Mouse (Mus musculus): Measurements from ENCODE around the gene Zfp354b. TPM values are rescaled to one million over a fixed set of nuclear protein-coding genes. Genes with fewer than 3 reads are reported as not detected.
A peak's percentile ranks its signal among the peaks of the same experiment; 100 is the strongest.

Gene Zfp354b
- not detected in 2 replicates for polyA plus RNA-seq (2012; ENCODE audit: insufficient read depth, insufficient read length, low replicate concordance, missing spikeins)

- Histone ChIP-seq H3K4me3 (ENCODE audit: insufficient read depth, low read depth, low read length) (peak within 1 kb of the TSS; percentile 77), H3K27ac (ENCODE audit: insufficient read depth, low read depth, low read length) (peak within 1 kb of the TSS; percentile 81), H3K4me1 (ENCODE audit: control insufficient read depth, insufficient read depth, low read length) (peaks cover 7% of the 10 kb centered on the region; the same call in 1 of the 2 replicates)
- WGBS, result under 1% methylated on average over 18 of the region's 18 CpGs
- TF ChIP-seq POLR2A (IDR thresholded peaks at IDR 0.05; ENCODE audit: insufficient read depth, low read depth, low read length), result peak; percentile 67
- TF ChIP-seq CTCF (IDR thresholded peaks at IDR 0.05; ENCODE audit: insufficient read depth, low read depth, low read length), result no peak
Observed at GRCm38 (mm10) chr11:50931451-50931866, at the start of gene Zfp354b. Gene Zfp354b (minus strand): TSS chr11:50931633.

GRCm38 (mm10) chr11:50977216-50977615 lies 45.8 kb upstream of the Zfp354b start:
- WGBS, result 72% methylated on average over 4 of the region's 4 CpGs
- TF ChIP-seq CTCF (IDR thresholded peaks at IDR 0.05; ENCODE audit: insufficient read depth, low read depth, low read length), result no peak
- no peak for TF ChIP-seq POLR2A (IDR thresholded peaks at IDR 0.05; ENCODE audit: insufficient read depth, low read depth, low read length)
- no peak overlapping the region for H3K27ac ChIP-seq (ENCODE audit: insufficient read depth, low read depth, low read length)
- no peaks in the 10 kb centered on the region for H3K4me1 ChIP-seq (ENCODE audit: control insufficient read depth, insufficient read depth, low read length)
- H3K4me3 ChIP-seq (ENCODE audit: insufficient read depth, low read depth, low read length), result no peak overlapping the region

GRCm38 (mm10) chr11:50966230-50966629 lies 34.8 kb upstream of the Zfp354b start, which contains the start of gene Olfr1378:
Gene Olfr1378 (plus strand): TSS chr11:50966530.
- no peak for TF ChIP-seq POLR2A (IDR thresholded peaks at IDR 0.05; ENCODE audit: insufficient read depth, low read depth, low read length)
- no peak for TF ChIP-seq CTCF (IDR thresholded peaks at IDR 0.05; ENCODE audit: insufficient read depth, low read depth, low read length)
- WGBS, result 87% methylated on average over 11 of the region's 11 CpGs

GRCm38 (mm10) chr11:50964886-50965285 lies 33.5 kb upstream of the Zfp354b start:
- no peaks in the 10 kb centered on the region for H3K4me1 ChIP-seq (ENCODE audit: control insufficient read depth, insufficient read depth, low read length)
- no peak overlapping the region for H3K27ac ChIP-seq (ENCODE audit: insufficient read depth, low read depth, low read length)
- WGBS, result 88% methylated on average over 2 of the region's 2 CpGs
- no peak overlapping the region for H3K4me3 ChIP-seq (ENCODE audit: insufficient read depth, low read depth, low read length)
- TF ChIP-seq POLR2A (IDR thresholded peaks at IDR 0.05; ENCODE audit: insufficient read depth, low read depth, low read length), result no peak
- TF ChIP-seq CTCF (IDR thresholded peaks at IDR 0.05; ENCODE audit: insufficient read depth, low read depth, low read length), result no peak

More at GRCm38 (mm10) chr11:50966230-50966629, 34.8 kb upstream of the Zfp354b start, which contains the start of gene Olfr1378:
- no peak within 1 kb of the TSS for H3K27ac ChIP-seq (ENCODE audit: insufficient read depth, low read depth, low read length)
- no peaks in the 10 kb centered on the region for H3K4me1 ChIP-seq (ENCODE audit: control insufficient read depth, insufficient read depth, low read length)
- H3K4me3 ChIP-seq (ENCODE audit: insufficient read depth, low read depth, low read length), result no peak within 1 kb of the TSS

GRCm38 (mm10) chr11:50953665-50954064 lies 22.2 kb upstream of the Zfp354b start, which contains the start of gene Prop1:
Gene Prop1 (minus strand): TSS chr11:50953765.
- H3K4me1 ChIP-seq (ENCODE audit: control insufficient read depth, insufficient read depth, low read length), result peaks cover 11% of the 10 kb centered on the region
- no peak within 1 kb of the TSS for H3K27ac ChIP-seq (ENCODE audit: insufficient read depth, low read depth, low read length)
- H3K4me3 ChIP-seq (ENCODE audit: insufficient read depth, low read depth, low read length), result no peak within 1 kb of the TSS
- WGBS, result 72% methylated on average over 6 of the region's 6 CpGs
- no peak for TF ChIP-seq POLR2A (IDR thresholded peaks at IDR 0.05; ENCODE audit: insufficient read depth, low read depth, low read length)
- TF ChIP-seq CTCF (IDR thresholded peaks at IDR 0.05; ENCODE audit: insufficient read depth, low read depth, low read length), result no peak

GRCm38 (mm10) chr11:50952290-50952689 lies 20.9 kb upstream of the Zfp354b start:
- TF ChIP-seq CTCF (IDR thresholded peaks at IDR 0.05; ENCODE audit: insufficient read depth, low read depth, low read length), result no peak
- no peak for TF ChIP-seq POLR2A (IDR thresholded peaks at IDR 0.05; ENCODE audit: insufficient read depth, low read depth, low read length)
- WGBS, result 51% methylated on average over 14 of the region's 14 CpGs
- no peak overlapping the region for H3K4me3 ChIP-seq (ENCODE audit: insufficient read depth, low read depth, low read length)
- no peak overlapping the region for H3K27ac ChIP-seq (ENCODE audit: insufficient read depth, low read depth, low read length)
- H3K4me1 ChIP-seq (ENCODE audit: control insufficient read depth, insufficient read depth, low read length), result peaks cover 11% of the 10 kb centered on the region

- Histone ChIP-seq H3K27ac (ENCODE audit: insufficient read depth, low read depth, low read length) (no peak within 1 kb of the TSS), H3K4me1 (ENCODE audit: control insufficient read depth, insufficient read depth, low read length) (no peaks in the 10 kb centered on the region), H3K4me3 (ENCODE audit: insufficient read depth, low read depth, low read length) (no peak within 1 kb of the TSS)
- TF ChIP-seq CTCF (IDR thresholded peaks at IDR 0.05; ENCODE audit: insufficient read depth, low read depth, low read length) (no peak), POLR2A (IDR thresholded peaks at IDR 0.05; ENCODE audit: insufficient read depth, low read depth, low read length) (no peak)
- WGBS, result 80% methylated on average over 14 of the region's 14 CpGs
Observed at GRCm38 (mm10) chr11:50943506-50943905, 12.1 kb upstream of the Zfp354b start, which contains the start of gene 4933414I15Rik. Gene 4933414I15Rik (minus strand): TSS chr11:50943765.

GRCm38 (mm10) chr11:50942386-50942785 lies 11.0 kb upstream of the Zfp354b start:
- TF ChIP-seq CTCF (IDR thresholded peaks at IDR 0.05; ENCODE audit: insufficient read depth, low read depth, low read length) (no peak), POLR2A (IDR thresholded peaks at IDR 0.05; ENCODE audit: insufficient read depth, low read depth, low read length) (no peak)

GRCm38 (mm10) chr11:50939621-50940366 lies 8.4 kb upstream of the Zfp354b start:
- no peaks in the 10 kb centered on the region for H3K4me1 ChIP-seq (ENCODE audit: control insufficient read depth, insufficient read depth, low read length)
- WGBS, result 34% methylated on average over 14 of the region's 14 CpGs
- TF ChIP-seq POLR2A (IDR thresholded peaks at IDR 0.05; ENCODE audit: insufficient read depth, low read depth, low read length) (no peak), CTCF (IDR thresholded peaks at IDR 0.05; ENCODE audit: insufficient read depth, low read depth, low read length) (no peak)

More at GRCm38 (mm10) chr11:50942386-50942785, 11.0 kb upstream of the Zfp354b start:
- 77% methylated on average over 12 of the region's 12 CpGs for WGBS
- H3K4me1 ChIP-seq (ENCODE audit: control insufficient read depth, insufficient read depth, low read length), result no peaks in the 10 kb centered on the region
- H3K4me3 ChIP-seq (ENCODE audit: insufficient read depth, low read depth, low read length), result no peak overlapping the region
- H3K27ac ChIP-seq (ENCODE audit: insufficient read depth, low read depth, low read length), result no peak overlapping the region

More at GRCm38 (mm10) chr11:50939621-50940366, 8.4 kb upstream of the Zfp354b start:
- Histone ChIP-seq H3K27ac (ENCODE audit: insufficient read depth, low read depth, low read length) (no peak overlapping the region), H3K4me3 (ENCODE audit: insufficient read depth, low read depth, low read length) (no peak overlapping the region)

All from olfactory bulb, adult 2 months (tissue).